Mouse (Mus musculus) lung, embryonic 14.5 days (tissue): ENCODE results near the gene Gja6. TPM values are rescaled to one million over a fixed set of nuclear protein-coding genes. Genes with fewer than 3 reads are reported as not detected.
A peak's percentile ranks its signal among the peaks of the same experiment; 100 is the strongest.

Experiments used
- ATAC-seq: fragments of 200-750 bp; cut with Nextera tagmentation; 2 replicates; pipeline ENCODE4 v1.8.0; 2017; ENCODE audit warnings: mild to moderate bottlenecking, moderate TSS enrichment, moderate library complexity; ENCODE audit not compliant: insufficient read depth
- DNase-seq: peaks from one replicate; pipeline ENCODE4 v3.0.0-alpha.2; 2015
- H3K27ac ChIP-seq: fragments of 300-500 bp; sonication (generic); 2 replicates; pipeline ENCODE4 v1.5.1; 2014; ENCODE audit warnings: low read depth, mild to moderate bottlenecking, moderate library complexity
- H3K27me3 ChIP-seq: fragments of 300-500 bp; sonication (generic); 2 replicates; pipeline ENCODE4 v1.6.1; 2014; ENCODE audit warnings: low read length, control low read depth; ENCODE audit not compliant: insufficient read depth
- H3K36me3 ChIP-seq: fragments of 300-500 bp; sonication (generic); 2 replicates; pipeline ENCODE4 v1.6.1; 2014; ENCODE audit warnings: control low read depth; ENCODE audit not compliant: insufficient read depth
- H3K4me1 ChIP-seq: fragments of 300-500 bp; sonication (generic); 2 replicates; pipeline ENCODE4 v1.6.1; 2014; ENCODE audit warnings: antibody characterized with exemption, control low read depth; ENCODE audit not compliant: insufficient read depth
- H3K4me2 ChIP-seq: fragments of 300-500 bp; sonication (generic); 2 replicates; pipeline ENCODE4 v1.6.1; 2014; ENCODE audit warnings: mild to moderate bottlenecking
- H3K4me3 ChIP-seq: fragments of 300-500 bp; sonication (generic); 2 replicates; pipeline ENCODE4 v1.5.1; 2014; ENCODE audit warnings: low read depth, low read length
- H3K9ac ChIP-seq: fragments of 300-500 bp; sonication (generic); 2 replicates; pipeline ENCODE4 v1.6.1; 2014
- H3K9me3 ChIP-seq: fragments of 300-500 bp; sonication (generic); 2 replicates; pipeline ENCODE4 v1.6.1; 2016; ENCODE audit warnings: low read depth, low read length, control low read depth
- CTCF ChIP-seq: IDR thresholded peaks from 2 replicates; pipeline ENCODE4 v1.5.1; 2016; ENCODE audit warnings: antibody characterized with exemption, low read depth
- WGBS: fragments of 180-500 bp; shearing (Covaris S2); extraction: QIAGEN DNeasy Blood & Tissue Kit; methylation state at CpG from one replicate; pipeline ENCODE4 v1.1.7; 2014; 5-methylcytosine and 5-hydroxymethylcytosine counted together
- polyA plus RNA-seq: library from polyadenylated mRNA; unstranded; fragments of >200 nt; fragmentation: Nextera tagmentation; extraction: Ambion mirVana; gene quantifications from 2 replicates; pipeline ENCODE4 v1.2.1, GENCODE M21; 2014

Gja6 gene
- polyA plus RNA-seq: 0.12 TPM in 1 of 2 replicates, not detected in the other

GRCm38 (mm10) chrX:160906952-160907351, at the start of gene Gja6:
Gene Gja6, minus strand, starts transcription at chrX:160907052.
- ATAC-seq (no peak), DNase-seq (no peak)
- H3K4me1 ChIP-seq: no peaks in the 10 kb centered on the region
- H3K36me3 ChIP-seq: no peaks in the 10 kb centered on the region
- TF ChIP-seq CTCF: no peak
- no peaks in the 10 kb centered on the region for H3K27me3 ChIP-seq
- no peak within 1 kb of the TSS for H3K4me3 ChIP-seq
- H3K9ac ChIP-seq: no peak within 1 kb of the TSS
- H3K4me2 ChIP-seq: no peak within 1 kb of the TSS
- 66% methylated on average over 4 of the region's 4 CpGs for WGBS
- H3K27ac ChIP-seq: no peak within 1 kb of the TSS
- H3K9me3 ChIP-seq: no peaks in the 10 kb centered on the region

- Histone ChIP-seq H3K4me2 (no peak overlapping the region), H3K9ac (no peak overlapping the region), H3K27ac (no peak overlapping the region), H3K36me3 (no peaks in the 10 kb centered on the region), H3K27me3 (no peaks in the 10 kb centered on the region), H3K4me3 (no peak overlapping the region), H3K4me1 (no peaks in the 10 kb centered on the region), H3K9me3 (no peaks in the 10 kb centered on the region)
- 75% methylated on average over 2 of the region's 2 CpGs for WGBS
- no peak for DNase-seq
- no peak for TF ChIP-seq CTCF
- no peak for ATAC-seq
Measured at GRCm38 (mm10) chrX:160949583-160949982, 42.7 kb upstream of the Gja6 start.

- ATAC-seq (no peak), DNase-seq (peak; percentile 1)
- no peaks in the 10 kb centered on the region for H3K4me1 ChIP-seq
- H3K27ac ChIP-seq: no peak overlapping the region
- no peak for TF ChIP-seq CTCF
- no peaks in the 10 kb centered on the region for H3K27me3 ChIP-seq
- H3K9me3 ChIP-seq: no peaks in the 10 kb centered on the region
- no peak overlapping the region for H3K4me2 ChIP-seq
- no peak overlapping the region for H3K9ac ChIP-seq
- no peaks in the 10 kb centered on the region for H3K36me3 ChIP-seq
- no peak overlapping the region for H3K4me3 ChIP-seq
- WGBS: 64% methylated on average over 4 of the region's 4 CpGs
Measured at GRCm38 (mm10) chrX:160944722-160945121, 37.9 kb upstream of the Gja6 start.

- Histone ChIP-seq H3K27me3 (no peaks in the 10 kb centered on the region), H3K9me3 (no peaks in the 10 kb centered on the region), H3K4me3 (no peak overlapping the region), H3K4me2 (no peak overlapping the region), H3K36me3 (no peaks in the 10 kb centered on the region), H3K4me1 (no peaks in the 10 kb centered on the region), H3K9ac (no peak overlapping the region), H3K27ac (no peak overlapping the region)
- 59% methylated on average over 1 of the region's 1 CpGs for WGBS
- DNase-seq: no peak
- no peak for TF ChIP-seq CTCF
- no peak for ATAC-seq
Measured at GRCm38 (mm10) chrX:160935541-160935940, 28.7 kb upstream of the Gja6 start.

- ATAC-seq: no peak
Measured at GRCm38 (mm10) chrX:160930656-160931055, 23.8 kb upstream of the Gja6 start.

GRCm38 (mm10) chrX:160928870-160929269, 22.0 kb upstream of the Gja6 start:
- H3K4me2 ChIP-seq: no peak overlapping the region
- no peaks in the 10 kb centered on the region for H3K27me3 ChIP-seq
- no peak overlapping the region for H3K27ac ChIP-seq
- no peaks in the 10 kb centered on the region for H3K9me3 ChIP-seq
- H3K36me3 ChIP-seq: no peaks in the 10 kb centered on the region
- no peak overlapping the region for H3K9ac ChIP-seq
- ATAC-seq: no peak
- no peak overlapping the region for H3K4me3 ChIP-seq
- 83% methylated on average over 1 of the region's 1 CpGs for WGBS
- DNase-seq: no peak
- no peak for TF ChIP-seq CTCF
- H3K4me1 ChIP-seq: no peaks in the 10 kb centered on the region

More at GRCm38 (mm10) chrX:160930656-160931055, 23.8 kb upstream of the Gja6 start:
- Histone ChIP-seq H3K27me3 (no peaks in the 10 kb centered on the region), H3K27ac (no peak overlapping the region), H3K4me2 (no peak overlapping the region), H3K9ac (no peak overlapping the region), H3K4me1 (no peaks in the 10 kb centered on the region), H3K9me3 (no peaks in the 10 kb centered on the region), H3K36me3 (no peaks in the 10 kb centered on the region), H3K4me3 (no peak overlapping the region)
- DNase-seq: peak; percentile 3
- TF ChIP-seq CTCF: peak; percentile 35; the same call in 1 of the 2 replicates

GRCm38 (mm10) chrX:160919022-160919637, 12.3 kb upstream of the Gja6 start:
- Histone ChIP-seq H3K4me3 (no peak overlapping the region), H3K4me2 (no peak overlapping the region), H3K36me3 (no peaks in the 10 kb centered on the region), H3K9ac (no peak overlapping the region), H3K4me1 (no peaks in the 10 kb centered on the region), H3K27me3 (no peaks in the 10 kb centered on the region), H3K9me3 (no peaks in the 10 kb centered on the region), H3K27ac (no peak overlapping the region)
- no peak for TF ChIP-seq CTCF
- 84% methylated on average over 3 of the region's 3 CpGs for WGBS
- ATAC-seq (no peak), DNase-seq (no peak)
